Mouse (Mus musculus): ENCODE results near the gene Glod5.

DNA sequence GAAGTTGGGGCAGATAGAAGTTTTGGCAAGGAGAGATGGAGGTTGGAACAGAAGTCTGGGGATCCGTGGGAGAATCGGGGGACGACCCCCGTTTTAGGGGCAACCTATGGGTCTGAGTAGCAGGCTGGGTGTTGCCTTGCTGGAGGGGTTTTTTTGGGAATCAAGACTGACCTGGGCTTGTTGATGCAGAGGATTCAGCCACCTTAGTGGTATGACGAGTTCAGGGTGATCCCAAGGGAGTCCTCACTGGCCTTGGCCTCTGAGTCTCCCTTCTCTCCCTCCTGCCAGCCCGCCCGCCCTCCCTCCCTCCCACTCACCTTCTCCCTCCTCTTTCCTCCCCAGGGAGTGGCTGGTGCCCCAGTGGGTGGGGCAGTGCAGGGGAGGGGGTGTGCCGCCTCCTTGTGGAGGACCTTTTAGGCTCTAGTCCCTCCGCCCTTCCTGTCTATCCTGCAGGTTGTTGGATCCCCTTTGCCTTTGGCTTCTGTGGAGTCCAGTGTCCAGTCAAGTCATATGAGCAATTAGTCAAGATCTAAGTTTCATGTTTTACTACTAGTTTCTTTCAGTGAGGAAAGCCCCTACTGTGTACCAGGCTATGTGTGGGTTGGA, 50.6 kb downstream of the Glod5 start:
- TF ChIP-seq EP300 (IDR thresholded peaks at IDR 0.05; ENCODE audit: low read depth) (no peak), CTCF (IDR thresholded peaks at IDR 0.05; ENCODE audit: low read depth) (no peak)

Data from heart, postnatal 0 days (tissue).